29 mouse cellular contexts compared by ENCODE assay signal in the genomic region with DNA sequence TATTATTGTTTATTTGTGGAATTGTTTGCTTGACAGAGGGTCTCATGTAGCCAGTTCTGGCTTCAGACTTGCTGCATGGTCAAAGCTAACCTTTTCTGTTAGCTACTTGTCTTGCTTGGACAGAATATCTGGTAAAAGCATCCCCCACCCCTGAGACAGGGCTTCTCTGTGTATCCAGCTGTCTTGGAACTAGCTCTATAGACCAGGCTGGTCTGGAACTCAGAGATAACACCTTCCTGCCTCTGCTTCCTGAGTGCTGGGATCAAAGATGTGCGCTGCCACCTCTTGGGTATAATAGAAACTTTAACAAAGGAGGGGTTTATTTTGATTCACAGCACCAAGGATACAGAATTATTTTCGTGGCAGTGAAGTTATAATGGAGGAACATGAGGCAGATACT.
A peak's percentile ranks its signal among the peaks of the same experiment; 100 is the strongest.
DNase-seq lines count a peak whose midpoint lies in the region; ATAC-seq and TF ChIP-seq lines count a peak whose summit lies in the region.
"Had no signal": no experiment of that assay in that cellular context is flagged by ENCODE, and none has a peak within 500 bp of the region (broad histone marks: within the 10 kb centered on the region; RNA-seq: fewer than 3 reads in every experiment).

No protein-coding gene starts in this region.

- DNase-seq in kidney, adult 9 months: no peak
- DNase-seq in stomach, postnatal 0 days (ENCODE audit: low spot score): no peak
- DNase-seq in liver, embryonic 13.5 days: no peak
- no peak for DNase-seq in adipocyte (ENCODE audit: low spot score)
- no peak for DNase-seq in lung, postnatal 0 days (ENCODE audit: low spot score)
- DNase-seq: adrenal gland, postnatal 10 days; cerebellum, adult 11-12 months; cerebellum, adult 9-11 months; forebrain, postnatal 0 days; gastrocnemius, postnatal 10 days; heart, adult 11 months; kidney, adult 2 months; kidney, postnatal 10 days; left cerebral cortex, postnatal 4 days; lung, embryonic 14.5 days; thymus, adult 2 months; thymus, postnatal 36 days had no signal

- H3K4me1 ChIP-seq in kidney, embryonic 15.5 days: peaks cover 97% of the 10 kb centered on the region
- peaks cover 76% of the 10 kb centered on the region for H3K4me1 ChIP-seq in stomach, embryonic 16.5 days (ENCODE audit: control insufficient read depth, insufficient read depth, low read length)
- H3K4me1 ChIP-seq in stomach, postnatal 0 days (replicated peaks; ENCODE audit: control insufficient read depth, insufficient read depth): peaks cover 26% of the 10 kb centered on the region
- peaks cover 90% of the 10 kb centered on the region for H3K4me1 ChIP-seq in liver, embryonic 13.5 days (replicated peaks)
- peaks cover 33% of the 10 kb centered on the region; the same call in 1 of the 2 replicates for H3K4me1 ChIP-seq in lung, postnatal 0 days (ENCODE audit: insufficient read depth, low read depth, low read length)

- H3K27ac ChIP-seq in kidney, embryonic 15.5 days: 0 out of 2 replicates have a peak overlapping the region, but pooled peaks have one; percentile 93
- H3K27ac ChIP-seq in stomach, embryonic 16.5 days (ENCODE audit: low read length): peak overlapping the region; percentile 38
- no peak overlapping the region for H3K27ac ChIP-seq in stomach, postnatal 0 days (replicated peaks)
- peak overlapping the region; percentile 62 for H3K27ac ChIP-seq in liver, embryonic 13.5 days
- H3K27ac ChIP-seq in lung, postnatal 0 days (ENCODE audit: low read length): no peak overlapping the region
- H3K27ac ChIP-seq: forebrain, embryonic 12.5 days; heart, embryonic 10.5 days; heart, embryonic 15.5 days; hindbrain, postnatal 0 days; intestine, embryonic 15.5 days; midbrain, embryonic 12.5 days had no signal

- no peak for TF ChIP-seq EP300 in stomach, postnatal 0 days (optimal IDR thresholded peaks at IDR 0.05)
- TF ChIP-seq EP300 in lung, postnatal 0 days (IDR thresholded peaks at IDR 0.05): no peak

- WGBS in kidney, embryonic 15.5 days: 87% methylated on average over 2 of the region's 2 CpGs
- 82% methylated on average over 2 of the region's 2 CpGs for WGBS in stomach, embryonic 16.5 days
- 85% methylated on average over 2 of the region's 2 CpGs for WGBS in stomach, postnatal 0 days
- WGBS in liver, embryonic 13.5 days (ENCODE audit: insufficient replicate concordance): 37% methylated on average over 2 of the region's 2 CpGs
- WGBS in lung, postnatal 0 days: 83% methylated on average over 2 of the region's 2 CpGs

- no peak overlapping the region for H3K4me2 ChIP-seq in kidney, embryonic 15.5 days
- H3K4me2 ChIP-seq in stomach, embryonic 16.5 days (ENCODE audit: low read depth, low read length): no peak overlapping the region
- no peak overlapping the region for H3K4me2 ChIP-seq in stomach, postnatal 0 days (replicated peaks; ENCODE audit: low read depth)
- H3K4me2 ChIP-seq in liver, embryonic 13.5 days: peak overlapping the region; percentile 13; the same call in 1 of the 2 replicates
- no peak overlapping the region for H3K4me2 ChIP-seq in lung, postnatal 0 days (replicated peaks; ENCODE audit: low read depth, low read length)
- H3K4me2 ChIP-seq: forebrain, embryonic 12.5 days; heart, embryonic 15.5 days; intestine, embryonic 15.5 days; lung, embryonic 14.5 days; midbrain, embryonic 12.5 days had no signal

- H3K9ac ChIP-seq in kidney, embryonic 15.5 days: no peak overlapping the region
- no peak overlapping the region for H3K9ac ChIP-seq in stomach, embryonic 16.5 days (ENCODE audit: low read length)
- H3K9ac ChIP-seq in stomach, postnatal 0 days (ENCODE audit: low read length): no peak overlapping the region
- H3K9ac ChIP-seq in liver, embryonic 13.5 days: peak overlapping the region; percentile 10; the same call in 1 of the 2 replicates
- no peak overlapping the region for H3K9ac ChIP-seq in lung, postnatal 0 days (replicated peaks; ENCODE audit: low read depth)
- H3K9ac ChIP-seq: forebrain, embryonic 12.5 days; forebrain, postnatal 0 days; heart, embryonic 15.5 days; intestine, embryonic 15.5 days; lung, embryonic 14.5 days; midbrain, embryonic 12.5 days had no signal

- no peak for ATAC-seq in kidney, embryonic 15.5 days (replicated peaks; ENCODE audit: low FRiP score)
- no peak for ATAC-seq in stomach, embryonic 16.5 days (ENCODE audit: insufficient read depth, low FRiP score)
- ATAC-seq in stomach, postnatal 0 days (ENCODE audit: low FRiP score, low TSS enrichment): no peak
- peak; percentile 80 for ATAC-seq in liver, embryonic 13.5 days (ENCODE audit: low read depth)
- ATAC-seq in megakaryocyte-erythroid progenitor cell, adult 5-6 weeks (replicated peaks; ENCODE audit: low FRiP score, low TSS enrichment, poor library complexity, severe bottlenecking): peak; percentile 70
- ATAC-seq in lung, postnatal 0 days: no peak
- ATAC-seq: CD4-positive, CD25-positive, alpha-beta regulatory T cell, adult 4 months; forebrain, postnatal 0 days; hindbrain, postnatal 0 days; intestine, embryonic 15.5 days had no signal

- H3K27me3 ChIP-seq in kidney, embryonic 15.5 days: no peaks in the 10 kb centered on the region
- no peaks in the 10 kb centered on the region for H3K27me3 ChIP-seq in stomach, embryonic 16.5 days (ENCODE audit: control insufficient read depth, insufficient read depth, low read length)
- H3K27me3 ChIP-seq in stomach, postnatal 0 days (ENCODE audit: control insufficient read depth, insufficient read depth, low read length): no peaks in the 10 kb centered on the region
- H3K27me3 ChIP-seq in liver, embryonic 13.5 days: no peaks in the 10 kb centered on the region
- no peaks in the 10 kb centered on the region for H3K27me3 ChIP-seq in lung, postnatal 0 days (replicated peaks; ENCODE audit: insufficient read depth, low read length)
- H3K27me3 ChIP-seq: forebrain, embryonic 12.5 days; heart, embryonic 15.5 days; intestine, embryonic 15.5 days; midbrain, embryonic 12.5 days had no signal

- no peak for TF ChIP-seq CTCF in stomach, postnatal 0 days (IDR thresholded peaks at IDR 0.05; ENCODE audit: low read depth)
- TF ChIP-seq CTCF in lung, postnatal 0 days (IDR thresholded peaks at IDR 0.05): no peak

- no peak overlapping the region for H3K4me3 ChIP-seq in kidney, embryonic 15.5 days (replicated peaks)
- no peak overlapping the region for H3K4me3 ChIP-seq in stomach, embryonic 16.5 days (replicated peaks; ENCODE audit: low read length)
- no peak overlapping the region for H3K4me3 ChIP-seq in stomach, postnatal 0 days (ENCODE audit: low read depth, low read length)
- H3K4me3 ChIP-seq in liver, embryonic 13.5 days (replicated peaks): no peak overlapping the region
- no peak overlapping the region for H3K4me3 ChIP-seq in lung, postnatal 0 days (ENCODE audit: low read depth, low read length)
- H3K4me3 ChIP-seq: erythroblast, embryonic 14.5 days; forebrain, embryonic 12.5 days; heart, embryonic 10.5 days; heart, embryonic 15.5 days; intestine, embryonic 15.5 days; midbrain, embryonic 12.5 days; myocyte had no signal

- no peaks in the 10 kb centered on the region for H3K9me3 ChIP-seq in kidney, embryonic 15.5 days (replicated peaks)
- H3K9me3 ChIP-seq in stomach, embryonic 16.5 days (replicated peaks; ENCODE audit: control insufficient read depth, low read length): no peaks in the 10 kb centered on the region
- H3K9me3 ChIP-seq in stomach, postnatal 0 days (ENCODE audit: control insufficient read depth, low read length): no peaks in the 10 kb centered on the region
- no peaks in the 10 kb centered on the region for H3K9me3 ChIP-seq in liver, embryonic 13.5 days (replicated peaks)
- no peaks in the 10 kb centered on the region for H3K9me3 ChIP-seq in lung, postnatal 0 days (ENCODE audit: low read length)
- H3K9me3 ChIP-seq: forebrain, embryonic 12.5 days; heart, embryonic 10.5 days; heart, embryonic 15.5 days; intestine, embryonic 15.5 days; midbrain, embryonic 12.5 days had no signal

- H3K36me3 ChIP-seq in kidney, embryonic 15.5 days: peaks cover 2% of the 10 kb centered on the region; the same call in 1 of the 2 replicates
- no peaks in the 10 kb centered on the region for H3K36me3 ChIP-seq in stomach, embryonic 16.5 days (ENCODE audit: control insufficient read depth, insufficient read depth, low read length)
- no peaks in the 10 kb centered on the region for H3K36me3 ChIP-seq in stomach, postnatal 0 days (ENCODE audit: control insufficient read depth, insufficient read depth, low read length)
- H3K36me3 ChIP-seq in liver, embryonic 13.5 days: peaks cover 5% of the 10 kb centered on the region; the same call in 1 of the 2 replicates
- H3K36me3 ChIP-seq in lung, postnatal 0 days (ENCODE audit: insufficient read depth, low read length): no peaks in the 10 kb centered on the region
- H3K36me3 ChIP-seq: forebrain, embryonic 12.5 days; heart, embryonic 15.5 days; intestine, embryonic 15.5 days; midbrain, embryonic 12.5 days had no signal

Comparison
In these comparisons a context has a peak if more than half of its experiments do, and no peak if none do; other contexts are left out.
1. H3K27ac ChIP-seq: peak in kidney, embryonic 15.5 days (single experiment), stomach, embryonic 16.5 days (single experiment) and liver, embryonic 13.5 days (single experiment); none in stomach, postnatal 0 days (single experiment) and lung, postnatal 0 days (single experiment).
2. ATAC-seq: peak in liver, embryonic 13.5 days (single experiment) and megakaryocyte-erythroid progenitor cell, adult 5-6 weeks (single experiment); none in kidney, embryonic 15.5 days (single experiment), stomach, embryonic 16.5 days (single experiment), stomach, postnatal 0 days (single experiment) and lung, postnatal 0 days (single experiment).